Mouse (Mus musculus): ENCODE results near the gene Gm20767.
"Not testable (repeated sequence)": the region's sequence is repeated elsewhere in the genome, so short reads cannot be mapped to it uniquely, and the experiment has no call there.

DNA sequence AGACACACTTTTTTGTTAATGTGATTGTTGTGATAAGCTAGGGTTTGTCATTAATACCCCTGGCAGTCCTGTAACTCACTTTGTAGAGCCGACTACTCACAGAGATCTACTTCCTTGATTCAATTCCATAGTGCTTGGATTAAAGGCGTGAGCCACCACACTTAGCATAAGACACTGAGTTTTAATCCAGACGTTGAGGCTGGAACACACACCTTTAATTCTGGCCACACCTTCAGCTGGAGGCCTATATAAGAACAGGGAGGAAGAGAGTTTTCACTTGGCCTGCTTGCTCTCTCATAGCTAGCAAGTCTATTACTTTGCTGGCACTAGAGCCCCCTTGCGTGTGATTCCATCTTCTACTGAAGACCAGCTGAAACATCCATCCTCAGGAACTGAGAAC lies 32.1 kb downstream of the Gm20767 start, which contains the start of gene Gm21818:
- not testable (repeated sequence) for TF ChIP-seq CTCF, EP300 (IDR thresholded peaks at IDR 0.05; ENCODE audit: low read depth)
